Mouse (Mus musculus) hindbrain, embryonic 11.5 days (tissue): ENCODE measurements at regions not wholly inside any gene's neighbourhood (a gene's known extent, or its start where the extent isn't known, plus 50 kb on each side); places are given as distances from the start of the nearest gene placed in this dataset.
"Not testable (repeated sequence)": the region's sequence is repeated elsewhere in the genome, so short reads cannot be mapped to it uniquely, and the experiment has no call there.

ENCODE experiments used
- ATAC-seq: fragments of 200-750 bp; cut with Nextera tagmentation; 2 replicates; pipeline ENCODE4 v1.8.0; 2017; ENCODE audit warnings: mild to moderate bottlenecking, moderate TSS enrichment, moderate library complexity; ENCODE audit not compliant: low FRiP score
- DNase-seq: peaks from one replicate; pipeline ENCODE4 v3.0.0-alpha.2; 2015; ENCODE audit warnings: low spot score
- H3K27ac ChIP-seq: fragments of 300-500 bp; sonication (generic); 2 replicates; pipeline ENCODE4 v1.5.1; 2014; ENCODE audit warnings: mild to moderate bottlenecking, low read depth, low read length
- H3K27me3 ChIP-seq: fragments of 300-500 bp; sonication (generic); 2 replicates; pipeline ENCODE4 v1.6.1; 2014; ENCODE audit warnings: mild to moderate bottlenecking, low read length, moderate library complexity, mixed read lengths; ENCODE audit not compliant: control insufficient read depth, insufficient read depth
- H3K36me3 ChIP-seq: fragments of 300-500 bp; sonication (generic); 2 replicates; pipeline ENCODE4 v1.6.1; 2014; ENCODE audit warnings: mild to moderate bottlenecking, low read length, moderate library complexity, mixed read lengths; ENCODE audit not compliant: control insufficient read depth, insufficient read depth
- H3K4me1 ChIP-seq: fragments of 300-500 bp; sonication (generic); replicated peaks from 2 replicates; pipeline ENCODE4 v1.6.1; 2014; ENCODE audit warnings: low read length, mixed read lengths; ENCODE audit not compliant: control insufficient read depth, insufficient read depth
- H3K4me2 ChIP-seq: fragments of 300-500 bp; sonication (generic); replicated peaks from 2 replicates; pipeline ENCODE4 v1.6.1; 2014; ENCODE audit warnings: mild to moderate bottlenecking, low read depth, low read length
- H3K4me3 ChIP-seq: fragments of 300-500 bp; sonication (generic); 2 replicates; pipeline ENCODE4 v1.5.1; 2014; ENCODE audit warnings: low read depth, low read length
- H3K9ac ChIP-seq: fragments of 300-500 bp; sonication (generic); 2 replicates; pipeline ENCODE4 v1.6.1; 2014; ENCODE audit warnings: low read depth, low read length
- H3K9me3 ChIP-seq: fragments of 300-500 bp; sonication (generic); 2 replicates; pipeline ENCODE4 v1.6.1; 2016; ENCODE audit warnings: low read length; ENCODE audit not compliant: control insufficient read depth
- WGBS: fragments of 180-500 bp; shearing (Covaris S2); extraction: QIAGEN DNeasy Blood & Tissue Kit; methylation state at CpG from one replicate; pipeline ENCODE4 v1.1.7; 2014; 5-methylcytosine and 5-hydroxymethylcytosine counted together

GRCm38 (mm10) chrX:33416321-33416720 lies 103.1 kb downstream of the Btbd35f12 start:
- not testable (repeated sequence) for H3K9me3 ChIP-seq, H3K4me1 ChIP-seq, H3K9ac ChIP-seq, H3K4me3 ChIP-seq, H3K4me2 ChIP-seq, H3K27ac ChIP-seq, H3K36me3 ChIP-seq, ATAC-seq, H3K27me3 ChIP-seq
- 89% methylated on average over 7 of the region's 8 CpGs for WGBS
- peak; percentile 81 for DNase-seq
